Mouse (Mus musculus): ENCODE measurements around the gene Cops9. TPM values are rescaled to one million over a fixed set of nuclear protein-coding genes. Genes with fewer than 3 reads are reported as not detected.
A peak's percentile ranks its signal among the peaks of the same experiment; 100 is the strongest.

Gene Cops9
- polyA plus RNA-seq, 1 experiment from 2014 or later, result 577 TPM

- WGBS, result 79% methylated on average over 5 of the region's 5 CpGs
- ATAC-seq (ENCODE audit: low FRiP score, low read depth), result no peak
- Histone ChIP-seq H3K4me3 (no peak overlapping the region), H3K9me3 (no peaks in the 10 kb centered on the region), H3K36me3 (no peaks in the 10 kb centered on the region), H3K27ac (replicated peaks) (no peak overlapping the region), H3K4me1 (replicated peaks) (peaks cover 28% of the 10 kb centered on the region), H3K4me2 (no peak overlapping the region), H3K9ac (no peak overlapping the region), H3K27me3 (no peaks in the 10 kb centered on the region)
Observed at GRCm38 (mm10) chr1:92644916-92645315, 3.1 kb upstream of the Cops9 start.

- H3K9ac ChIP-seq, result no peak overlapping the region
- no peaks in the 10 kb centered on the region for H3K9me3 ChIP-seq
- H3K27ac ChIP-seq (replicated peaks), result no peak overlapping the region
- WGBS, result 81% methylated on average over 4 of the region's 4 CpGs
- no peak overlapping the region for H3K4me2 ChIP-seq
- peaks cover 38% of the 10 kb centered on the region for H3K4me1 ChIP-seq (replicated peaks)
- ATAC-seq (ENCODE audit: low FRiP score, low read depth), result no peak
- no peak overlapping the region for H3K4me3 ChIP-seq
- H3K27me3 ChIP-seq, result no peaks in the 10 kb centered on the region
- no peaks in the 10 kb centered on the region for H3K36me3 ChIP-seq
Observed at GRCm38 (mm10) chr1:92643691-92644090, 1.9 kb upstream of the Cops9 start.

- Histone ChIP-seq H3K36me3 (peaks cover 22% of the 10 kb centered on the region; the same call in 1 of the 2 replicates), H3K27me3 (no peaks in the 10 kb centered on the region), H3K4me3 (peak overlapping the region; percentile 95), H3K9ac (no peak overlapping the region), H3K4me1 (replicated peaks) (peaks cover 31% of the 10 kb centered on the region), H3K9me3 (no peaks in the 10 kb centered on the region), H3K27ac (replicated peaks) (no peak overlapping the region), H3K4me2 (peak overlapping the region; percentile 88)
- 91% methylated on average over 6 of the region's 6 CpGs for WGBS
- ATAC-seq (ENCODE audit: low FRiP score, low read depth), result no peak
Observed at GRCm38 (mm10) chr1:92640393-92640792, 1.4 kb downstream of the Cops9 start.

- ATAC-seq (ENCODE audit: low FRiP score, low read depth), result no peak
- H3K9me3 ChIP-seq, result no peaks in the 10 kb centered on the region
- no peak overlapping the region for H3K4me2 ChIP-seq
- H3K9ac ChIP-seq, result no peak overlapping the region
- 96% methylated on average over 4 of the region's 4 CpGs for WGBS
- H3K4me3 ChIP-seq, result no peak overlapping the region
- no peak overlapping the region for H3K27ac ChIP-seq (replicated peaks)
- peaks cover 36% of the 10 kb centered on the region for H3K4me1 ChIP-seq (replicated peaks)
- H3K27me3 ChIP-seq, result no peaks in the 10 kb centered on the region
- H3K36me3 ChIP-seq, result peaks cover 22% of the 10 kb centered on the region; the same call in 1 of the 2 replicates
Observed at GRCm38 (mm10) chr1:92638736-92639135, 3.0 kb downstream of the Cops9 start.

GRCm38 (mm10) chr1:92638181-92638580 is 3.6 kb downstream of the Cops9 start:
- H3K9ac ChIP-seq, result no peak overlapping the region
- no peak overlapping the region for H3K27ac ChIP-seq (replicated peaks)
- WGBS, result 89% methylated on average over 3 of the region's 3 CpGs
- H3K36me3 ChIP-seq, result peaks cover 22% of the 10 kb centered on the region; the same call in 1 of the 2 replicates
- H3K27me3 ChIP-seq, result no peaks in the 10 kb centered on the region
- ATAC-seq (ENCODE audit: low FRiP score, low read depth), result no peak
- H3K9me3 ChIP-seq, result no peaks in the 10 kb centered on the region
- H3K4me3 ChIP-seq, result no peak overlapping the region
- peaks cover 36% of the 10 kb centered on the region for H3K4me1 ChIP-seq (replicated peaks)
- H3K4me2 ChIP-seq, result no peak overlapping the region

GRCm38 (mm10) chr1:92637501-92638172 is 4.1 kb downstream of the Cops9 start:
- no peak overlapping the region for H3K27ac ChIP-seq (replicated peaks)
- no peak overlapping the region for H3K4me2 ChIP-seq
- no peak overlapping the region for H3K4me3 ChIP-seq
- no peaks in the 10 kb centered on the region for H3K27me3 ChIP-seq
- peaks cover 22% of the 10 kb centered on the region; the same call in 1 of the 2 replicates for H3K36me3 ChIP-seq
- no peak for ATAC-seq (ENCODE audit: low FRiP score, low read depth)
- WGBS, result 94% methylated on average over 15 of the region's 15 CpGs
- H3K9me3 ChIP-seq, result no peaks in the 10 kb centered on the region
- no peak overlapping the region for H3K9ac ChIP-seq
- H3K4me1 ChIP-seq (replicated peaks), result peaks cover 34% of the 10 kb centered on the region

- peaks cover 27% of the 10 kb centered on the region for H3K4me1 ChIP-seq (replicated peaks)
- no peak overlapping the region for H3K27ac ChIP-seq (replicated peaks)
- no peaks in the 10 kb centered on the region for H3K27me3 ChIP-seq
- no peak overlapping the region for H3K4me2 ChIP-seq
- whole genome bisulfite sequencing, result 97% methylated on average over 11 of the region's 11 CpGs
- H3K9me3 ChIP-seq, result no peaks in the 10 kb centered on the region
- H3K4me3 ChIP-seq, result no peak overlapping the region
- peaks cover 22% of the 10 kb centered on the region; the same call in 1 of the 2 replicates for H3K36me3 ChIP-seq
- H3K9ac ChIP-seq, result no peak overlapping the region
- ATAC-seq (ENCODE audit: low FRiP score, low read depth), result no peak
Observed at GRCm38 (mm10) chr1:92636676-92637075, 5.1 kb downstream of the Cops9 start.

GRCm38 (mm10) chr1:92636015-92636414 is 5.8 kb downstream of the Cops9 start:
- Histone ChIP-seq H3K27ac (replicated peaks) (no peak overlapping the region), H3K4me2 (no peak overlapping the region), H3K4me3 (no peak overlapping the region), H3K27me3 (no peaks in the 10 kb centered on the region), H3K4me1 (replicated peaks) (peaks cover 25% of the 10 kb centered on the region), H3K9me3 (no peaks in the 10 kb centered on the region), H3K36me3 (peaks cover 22% of the 10 kb centered on the region; the same call in 1 of the 2 replicates), H3K9ac (no peak overlapping the region)
- ATAC-seq (ENCODE audit: low FRiP score, low read depth), result no peak
- WGBS, result 88% methylated on average over 8 of the region's 8 CpGs

GRCm38 (mm10) chr1:92634976-92635599 is 6.7 kb downstream of the Cops9 start:
- H3K9me3 ChIP-seq, result no peaks in the 10 kb centered on the region
- peaks cover 22% of the 10 kb centered on the region; the same call in 1 of the 2 replicates for H3K36me3 ChIP-seq
- no peak overlapping the region for H3K9ac ChIP-seq
- WGBS, result 45% methylated on average over 4 of the region's 4 CpGs
- peak; percentile 73 for ATAC-seq (ENCODE audit: low FRiP score, low read depth)
- H3K27me3 ChIP-seq, result no peaks in the 10 kb centered on the region
- H3K4me2 ChIP-seq, result no peak overlapping the region
- peak overlapping the region; percentile 36; the same call in 1 of the 2 replicates for H3K27ac ChIP-seq (replicated peaks)
- no peak overlapping the region for H3K4me3 ChIP-seq
- H3K4me1 ChIP-seq (replicated peaks), result peaks cover 15% of the 10 kb centered on the region

GRCm38 (mm10) chr1:92634569-92634968 is 7.2 kb downstream of the Cops9 start:
- WGBS, result 71% methylated on average over 1 of the region's 1 CpGs
- no peak overlapping the region for H3K9ac ChIP-seq
- peak; percentile 23 for ATAC-seq (ENCODE audit: low FRiP score, low read depth)
- H3K4me1 ChIP-seq (replicated peaks), result peaks cover 10% of the 10 kb centered on the region
- no peaks in the 10 kb centered on the region for H3K9me3 ChIP-seq
- H3K27ac ChIP-seq (replicated peaks), result peak overlapping the region; percentile 36; the same call in 1 of the 2 replicates
- no peak overlapping the region for H3K4me2 ChIP-seq
- no peak overlapping the region for H3K4me3 ChIP-seq
- peaks cover 22% of the 10 kb centered on the region; the same call in 1 of the 2 replicates for H3K36me3 ChIP-seq
- no peaks in the 10 kb centered on the region for H3K27me3 ChIP-seq

GRCm38 (mm10) chr1:92633726-92634125 is 8.1 kb downstream of the Cops9 start:
- Histone ChIP-seq H3K9ac (no peak overlapping the region), H3K27me3 (no peaks in the 10 kb centered on the region), H3K4me3 (no peak overlapping the region), H3K36me3 (peaks cover 22% of the 10 kb centered on the region; the same call in 1 of the 2 replicates), H3K9me3 (no peaks in the 10 kb centered on the region), H3K4me2 (no peak overlapping the region), H3K4me1 (replicated peaks) (peaks cover 5% of the 10 kb centered on the region), H3K27ac (replicated peaks) (no peak overlapping the region)
- WGBS, result 92% methylated on average over 8 of the region's 8 CpGs
- ATAC-seq (ENCODE audit: low FRiP score, low read depth), result no peak

- ATAC-seq (ENCODE audit: low FRiP score, low read depth), result no peak
- H3K27me3 ChIP-seq, result no peaks in the 10 kb centered on the region
- H3K27ac ChIP-seq (replicated peaks), result no peak overlapping the region
- no peak overlapping the region for H3K9ac ChIP-seq
- WGBS, result 70% methylated on average over 6 of the region's 6 CpGs
- H3K36me3 ChIP-seq, result peaks cover 16% of the 10 kb centered on the region; the same call in 1 of the 2 replicates
- H3K4me3 ChIP-seq, result no peak overlapping the region
- H3K9me3 ChIP-seq, result no peaks in the 10 kb centered on the region
- peaks cover 5% of the 10 kb centered on the region for H3K4me1 ChIP-seq (replicated peaks)
- no peak overlapping the region for H3K4me2 ChIP-seq
Observed at GRCm38 (mm10) chr1:92632948-92633347, 8.8 kb downstream of the Cops9 start.
